Mouse (Mus musculus): ENCODE measurements around the gene Fam24a. TPM values are rescaled to one million over a fixed set of nuclear protein-coding genes. Genes with fewer than 3 reads are reported as not detected.

Gene Fam24a
- polyA plus RNA-seq, 1 experiment from 2014 or later, result not detected

DNA sequence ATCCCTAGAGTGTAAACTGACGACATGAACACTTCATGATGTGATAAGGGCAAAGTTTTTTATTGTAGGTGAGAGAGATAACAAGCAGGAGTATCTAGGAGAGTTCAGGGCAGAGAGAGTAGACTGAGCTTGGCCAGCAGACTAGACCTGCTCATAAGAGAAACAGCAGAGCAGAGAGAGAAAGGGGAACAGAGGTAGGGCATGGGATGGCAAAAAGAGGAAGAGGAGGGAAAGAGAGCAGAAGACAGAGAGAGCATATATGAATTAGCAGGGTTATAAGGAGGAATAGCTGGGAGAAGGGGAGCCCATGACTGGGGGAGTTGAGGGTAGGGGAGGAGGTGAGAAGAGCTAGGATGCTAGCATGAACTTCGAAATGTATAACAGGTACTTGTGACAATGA lies 2.0 kb upstream of the Fam24a start:
- H3K4me2 ChIP-seq (ENCODE audit: low read depth, low read length), result no peak overlapping the region
- no peaks in the 10 kb centered on the region for H3K4me1 ChIP-seq (ENCODE audit: control insufficient read depth, insufficient read depth, low read length)
- H3K27ac ChIP-seq (ENCODE audit: low read length), result no peak overlapping the region
- H3K9ac ChIP-seq (ENCODE audit: low read length), result no peak overlapping the region
- no peaks in the 10 kb centered on the region for H3K27me3 ChIP-seq (ENCODE audit: control insufficient read depth, insufficient read depth, low read length)
- no peaks in the 10 kb centered on the region for H3K36me3 ChIP-seq (ENCODE audit: control insufficient read depth, insufficient read depth, low read length)
- no peak for ATAC-seq (ENCODE audit: insufficient read depth, low FRiP score)
- H3K9me3 ChIP-seq (replicated peaks; ENCODE audit: control insufficient read depth, low read length), result no peaks in the 10 kb centered on the region
- WGBS, result 60% methylated on average over 2 of the region's 2 CpGs
- H3K4me3 ChIP-seq (replicated peaks; ENCODE audit: low read length), result no peak overlapping the region

DNA sequence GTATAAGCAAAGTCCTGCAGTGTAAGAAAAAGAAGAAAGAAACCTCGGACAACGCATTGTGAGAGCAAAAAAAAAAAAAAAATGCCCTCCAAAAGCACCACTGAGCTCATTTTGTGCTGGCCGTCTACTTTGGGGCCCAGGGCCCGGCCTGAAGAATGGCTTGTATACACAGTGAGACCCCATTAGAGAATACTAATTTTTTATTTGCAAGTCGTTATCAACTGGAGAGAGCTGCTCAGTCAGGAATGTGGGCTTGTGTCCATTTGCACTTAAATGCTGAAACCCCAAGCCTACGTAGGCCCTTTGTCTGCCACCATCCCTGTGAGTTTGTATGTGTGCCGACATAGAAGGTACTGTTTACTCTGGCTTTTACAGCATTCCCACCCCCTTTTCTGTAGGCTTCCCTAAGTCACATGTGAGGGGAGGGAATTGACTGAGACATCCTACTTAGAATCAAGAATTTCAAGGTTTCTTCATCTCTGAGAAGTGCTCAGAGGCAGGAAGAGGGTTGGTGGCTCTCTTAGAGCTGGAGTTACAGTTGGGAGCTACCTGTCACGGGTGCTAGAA lies 3.9 kb downstream of the Fam24a start:
- Histone ChIP-seq H3K9me3 (replicated peaks; ENCODE audit: control insufficient read depth, low read length) (no peaks in the 10 kb centered on the region), H3K9ac (ENCODE audit: low read length) (no peak overlapping the region), H3K27ac (ENCODE audit: low read length) (peak overlapping the region; percentile 15; the same call in 1 of the 2 replicates), H3K36me3 (ENCODE audit: control insufficient read depth, insufficient read depth, low read length) (no peaks in the 10 kb centered on the region), H3K4me3 (replicated peaks; ENCODE audit: low read length) (no peak overlapping the region), H3K4me2 (ENCODE audit: low read depth, low read length) (no peak overlapping the region), H3K27me3 (ENCODE audit: control insufficient read depth, insufficient read depth, low read length) (no peaks in the 10 kb centered on the region), H3K4me1 (ENCODE audit: control insufficient read depth, insufficient read depth, low read length) (peaks cover 2% of the 10 kb centered on the region; the same call in 1 of the 2 replicates)
- no peak; the same call in 1 of the 2 replicates for ATAC-seq (ENCODE audit: insufficient read depth, low FRiP score)
- WGBS, result 35% methylated on average over 8 of the region's 8 CpGs

DNA sequence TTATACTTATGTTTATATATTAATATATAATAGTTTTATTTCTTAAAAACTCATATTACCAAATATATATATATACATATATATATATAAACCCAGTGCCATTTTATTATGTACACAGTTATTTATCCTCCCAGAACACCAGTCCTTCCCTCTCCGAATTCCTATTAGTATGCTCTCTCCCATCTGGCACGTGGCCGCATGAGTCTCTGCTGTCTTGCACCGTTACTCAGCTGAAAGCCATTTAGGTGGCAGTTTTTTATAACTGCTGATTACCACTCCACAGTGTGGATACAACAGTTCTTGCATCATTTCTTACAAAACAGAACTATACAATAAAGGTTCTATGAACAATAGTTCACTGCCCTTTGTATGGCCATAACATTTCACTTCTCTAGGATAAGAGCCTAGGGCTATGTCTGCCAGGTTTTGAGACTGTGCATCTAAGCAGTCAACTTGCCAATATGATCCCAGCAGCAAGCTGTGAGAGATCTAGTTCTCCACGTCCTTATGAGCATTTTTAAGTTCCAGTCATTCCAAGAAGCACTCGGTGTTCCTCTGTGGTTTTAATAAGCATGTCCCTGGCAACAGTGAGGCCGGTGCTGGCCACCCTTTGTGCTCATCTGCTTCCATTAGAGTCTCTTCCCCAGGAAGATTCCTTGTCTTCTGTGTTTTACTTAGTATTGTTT lies 12.3 kb downstream of the Fam24a start:
- Histone ChIP-seq H3K9ac (ENCODE audit: low read length) (no peak overlapping the region), H3K36me3 (ENCODE audit: control insufficient read depth, insufficient read depth, low read length) (peaks cover 18% of the 10 kb centered on the region), H3K4me1 (ENCODE audit: control insufficient read depth, insufficient read depth, low read length) (no peaks in the 10 kb centered on the region), H3K9me3 (replicated peaks; ENCODE audit: control insufficient read depth, low read length) (no peaks in the 10 kb centered on the region), H3K4me3 (replicated peaks; ENCODE audit: low read length) (no peak overlapping the region), H3K27me3 (ENCODE audit: control insufficient read depth, insufficient read depth, low read length) (no peaks in the 10 kb centered on the region), H3K4me2 (ENCODE audit: low read depth, low read length) (no peak overlapping the region), H3K27ac (ENCODE audit: low read length) (no peak overlapping the region)
- WGBS, result 80% methylated on average over 7 of the region's 7 CpGs
- no peak for ATAC-seq (ENCODE audit: insufficient read depth, low FRiP score)

DNA sequence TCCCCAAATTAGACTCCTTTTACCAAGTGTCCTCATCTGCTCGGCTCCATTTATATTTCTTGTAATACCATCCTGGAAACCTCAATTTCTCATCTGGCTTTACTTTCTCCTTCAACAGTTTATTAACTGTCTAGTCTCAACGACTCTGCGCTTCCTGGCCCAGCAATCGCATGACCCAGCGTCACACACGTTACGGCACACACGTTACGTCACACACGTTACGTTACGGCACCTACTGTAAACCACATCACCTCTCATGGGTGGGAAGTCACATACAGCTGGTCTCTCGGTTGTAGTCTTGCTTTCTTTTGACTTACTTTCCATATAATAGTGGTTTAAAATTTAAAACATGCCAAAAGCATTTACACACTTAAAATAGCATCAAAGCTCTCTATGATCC lies 22.4 kb downstream of the Fam24a start:
- 95% methylated on average over 13 of the region's 13 CpGs for WGBS
- no peak for ATAC-seq (ENCODE audit: insufficient read depth, low FRiP score)
- no peak overlapping the region for H3K27ac ChIP-seq (ENCODE audit: low read length)
- no peak overlapping the region for H3K4me3 ChIP-seq (replicated peaks; ENCODE audit: low read length)
- H3K9ac ChIP-seq (ENCODE audit: low read length), result no peak overlapping the region
- no peaks in the 10 kb centered on the region for H3K27me3 ChIP-seq (ENCODE audit: control insufficient read depth, insufficient read depth, low read length)
- no peaks in the 10 kb centered on the region for H3K9me3 ChIP-seq (replicated peaks; ENCODE audit: control insufficient read depth, low read length)
- H3K4me2 ChIP-seq (ENCODE audit: low read depth, low read length), result no peak overlapping the region
- peaks cover under 1% of the 10 kb centered on the region; the same call in 1 of the 2 replicates for H3K4me1 ChIP-seq (ENCODE audit: control insufficient read depth, insufficient read depth, low read length)
- peaks cover 20% of the 10 kb centered on the region; the same call in 1 of the 2 replicates for H3K36me3 ChIP-seq (ENCODE audit: control insufficient read depth, insufficient read depth, low read length)

DNA sequence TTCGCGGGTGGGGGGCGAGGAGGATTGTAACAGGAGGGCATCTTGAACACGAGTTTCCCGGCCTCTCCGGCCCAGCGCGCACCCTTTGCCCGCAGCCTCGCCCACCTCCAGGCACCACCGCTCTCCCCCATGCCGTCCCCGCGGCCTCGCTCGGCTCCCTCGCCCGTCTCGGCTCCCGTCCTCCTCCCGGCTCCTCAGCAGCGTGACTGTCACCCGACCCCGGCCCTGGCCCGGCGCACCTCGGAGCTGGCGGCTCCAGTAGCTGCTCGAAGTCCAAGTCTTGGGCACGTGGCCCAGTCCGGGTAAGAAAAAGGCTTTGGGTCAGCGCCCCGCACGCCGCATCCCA lies 28.6 kb downstream of the Fam24a start:
- Histone ChIP-seq H3K4me3 (replicated peaks; ENCODE audit: low read length) (peak overlapping the region; percentile 88), H3K9ac (ENCODE audit: low read length) (peak overlapping the region; percentile 90), H3K27ac (ENCODE audit: low read length) (peak overlapping the region; percentile 98), H3K9me3 (replicated peaks; ENCODE audit: control insufficient read depth, low read length) (no peaks in the 10 kb centered on the region), H3K36me3 (ENCODE audit: control insufficient read depth, insufficient read depth, low read length) (peaks cover 8% of the 10 kb centered on the region; the same call in 1 of the 2 replicates), H3K4me2 (ENCODE audit: low read depth, low read length) (peak overlapping the region; percentile 96), H3K4me1 (ENCODE audit: control insufficient read depth, insufficient read depth, low read length) (peaks cover 12% of the 10 kb centered on the region), H3K27me3 (ENCODE audit: control insufficient read depth, insufficient read depth, low read length) (no peaks in the 10 kb centered on the region)
- ATAC-seq (ENCODE audit: insufficient read depth, low FRiP score), result peak; percentile 65
- under 1% methylated on average over 34 of the region's 35 CpGs for WGBS

DNA sequence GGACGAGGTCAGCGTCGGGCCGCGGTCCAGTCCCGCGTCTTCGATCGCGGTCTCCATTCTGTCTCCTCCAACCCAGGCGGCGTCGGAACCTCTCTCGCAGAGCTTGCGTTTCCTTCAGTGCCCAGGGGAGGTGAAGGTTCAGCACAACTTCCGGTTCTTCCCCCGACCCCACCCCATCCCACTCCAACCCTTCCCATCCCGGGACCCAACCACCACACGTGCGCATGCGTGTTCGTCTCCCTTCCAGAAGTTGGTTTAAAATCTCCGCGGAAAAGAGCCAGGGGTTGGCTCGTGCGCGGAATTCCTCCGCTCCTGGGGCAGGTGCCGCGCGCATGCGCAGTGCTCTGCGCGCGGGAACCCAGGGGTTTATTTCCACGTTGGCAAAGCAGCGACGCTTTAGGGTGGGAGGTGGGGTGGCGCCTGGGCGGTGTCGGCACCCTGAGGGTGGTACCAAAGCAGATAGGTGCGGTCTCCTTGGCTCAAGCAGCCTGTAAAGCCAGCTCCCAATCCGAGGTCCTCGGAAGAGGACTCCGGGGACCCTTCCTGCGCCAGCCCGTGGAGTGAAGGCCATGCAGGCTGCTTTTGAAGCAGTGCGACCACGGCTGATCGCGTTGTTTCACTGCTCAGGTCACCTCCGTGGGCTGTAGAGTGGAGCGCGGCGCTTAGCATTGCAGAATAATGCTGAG lies 29.1 kb downstream of the Fam24a start, which contains the start of gene 2310057M21Rik:
TSS of gene 2310057M21Rik (minus strand) at position 145 of the 686 bp plus-strand sequence.
- H3K27me3 ChIP-seq (ENCODE audit: control insufficient read depth, insufficient read depth, low read length), result no peaks in the 10 kb centered on the region
- no peaks in the 10 kb centered on the region for H3K9me3 ChIP-seq (replicated peaks; ENCODE audit: control insufficient read depth, low read length)
- ATAC-seq (ENCODE audit: insufficient read depth, low FRiP score), result peak; percentile 98
- peaks cover 12% of the 10 kb centered on the region for H3K4me1 ChIP-seq (ENCODE audit: control insufficient read depth, insufficient read depth, low read length)
- peak within 1 kb of the TSS; percentile 98 for H3K27ac ChIP-seq (ENCODE audit: low read length)
- peak within 1 kb of the TSS; percentile 88 for H3K4me3 ChIP-seq (replicated peaks; ENCODE audit: low read length)
- H3K4me2 ChIP-seq (ENCODE audit: low read depth, low read length), result peak within 1 kb of the TSS; percentile 96
- peak within 1 kb of the TSS; percentile 90 for H3K9ac ChIP-seq (ENCODE audit: low read length)
- under 1% methylated on average over 55 of the region's 55 CpGs for WGBS
- peaks cover 5% of the 10 kb centered on the region; the same call in 1 of the 2 replicates for H3K36me3 ChIP-seq (ENCODE audit: control insufficient read depth, insufficient read depth, low read length)

DNA sequence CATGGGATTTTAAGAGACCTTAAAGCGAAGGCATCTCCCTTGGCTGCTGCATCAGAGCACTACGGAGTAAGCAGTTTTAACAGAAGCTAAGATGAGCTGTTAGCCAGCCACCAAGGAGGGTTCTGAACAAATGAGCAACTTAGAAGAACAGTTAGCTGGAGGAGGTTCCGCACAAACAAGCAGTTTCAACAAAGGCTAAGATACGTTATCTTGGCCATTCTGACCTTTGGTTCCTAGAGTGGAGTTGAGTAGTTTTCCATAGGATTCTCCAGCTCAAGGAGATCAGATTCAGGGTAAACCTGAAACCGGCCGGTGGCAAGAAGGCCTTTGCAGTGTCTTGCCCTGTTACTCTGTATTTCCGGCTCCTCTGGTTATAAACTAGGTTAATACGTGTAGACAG lies 30.5 kb downstream of the Fam24a start:
- Histone ChIP-seq H3K4me2 (ENCODE audit: low read depth, low read length) (no peak overlapping the region), H3K27ac (ENCODE audit: low read length) (no peak overlapping the region), H3K9me3 (replicated peaks; ENCODE audit: control insufficient read depth, low read length) (no peaks in the 10 kb centered on the region), H3K9ac (ENCODE audit: low read length) (no peak overlapping the region), H3K4me1 (ENCODE audit: control insufficient read depth, insufficient read depth, low read length) (peaks cover 12% of the 10 kb centered on the region), H3K4me3 (replicated peaks; ENCODE audit: low read length) (no peak overlapping the region), H3K36me3 (ENCODE audit: control insufficient read depth, insufficient read depth, low read length) (0 out of 2 replicates have a peak, but pooled peaks cover 3% of the 10 kb centered on the region), H3K27me3 (ENCODE audit: control insufficient read depth, insufficient read depth, low read length) (no peaks in the 10 kb centered on the region)
- ATAC-seq (ENCODE audit: insufficient read depth, low FRiP score), result no peak
- WGBS, result 76% methylated on average over 8 of the region's 8 CpGs

DNA sequence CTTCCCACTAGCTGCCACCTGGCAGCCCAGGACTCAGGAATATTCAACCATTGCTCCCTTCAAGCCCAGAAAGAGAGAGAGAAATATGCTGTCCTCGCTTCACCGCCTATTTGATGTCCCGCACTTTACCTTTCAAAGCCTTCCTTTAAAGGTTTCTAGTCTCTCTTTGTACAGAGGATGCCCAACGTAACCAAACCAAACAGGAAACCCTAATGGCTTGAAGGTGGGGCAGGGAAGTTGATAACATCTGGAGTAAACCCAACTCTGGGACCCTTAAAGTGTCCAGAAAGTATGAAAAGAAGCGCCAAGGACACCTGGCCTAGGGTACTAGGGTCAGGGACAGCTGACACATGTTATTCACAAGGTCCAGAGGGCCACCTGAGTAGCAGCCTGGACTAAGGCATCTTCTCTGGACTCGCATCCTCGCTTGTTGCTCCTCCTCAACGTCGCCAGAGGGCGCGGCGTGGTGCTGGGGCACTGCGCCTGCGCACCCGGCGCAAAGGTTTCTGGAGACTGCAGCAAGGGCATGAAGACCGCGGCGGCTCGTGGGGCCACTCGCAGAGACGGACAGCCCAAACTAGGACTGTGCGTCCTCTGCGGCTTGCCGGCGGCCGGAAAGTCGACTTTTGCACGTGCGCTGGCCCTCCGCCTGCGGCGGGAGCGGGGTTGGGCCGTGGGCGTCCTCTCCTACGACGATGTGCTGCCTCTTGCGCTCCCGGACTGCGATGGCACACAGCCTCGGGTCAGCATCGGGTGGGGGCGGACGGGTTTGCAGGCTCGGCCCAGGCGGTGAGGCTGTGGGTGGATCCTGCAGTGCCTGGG lies 37.2 kb downstream of the Fam24a start, which contains the start of gene Pstk:
TSS of gene Pstk (plus strand) at position 494 of the 822 bp plus-strand sequence.
- H3K36me3 ChIP-seq (ENCODE audit: control insufficient read depth, insufficient read depth, low read length), result 0 out of 2 replicates have a peak, but pooled peaks cover 7% of the 10 kb centered on the region
- H3K9ac ChIP-seq (ENCODE audit: low read length), result peak within 1 kb of the TSS; percentile 87
- 5% methylated on average over 47 of the region's 47 CpGs for WGBS
- H3K27ac ChIP-seq (ENCODE audit: low read length), result peak within 1 kb of the TSS; percentile 98
- H3K27me3 ChIP-seq (ENCODE audit: control insufficient read depth, insufficient read depth, low read length), result no peaks in the 10 kb centered on the region
- peak within 1 kb of the TSS; percentile 70 for H3K4me2 ChIP-seq (ENCODE audit: low read depth, low read length)
- peaks cover 10% of the 10 kb centered on the region; the same call in 1 of the 2 replicates for H3K4me1 ChIP-seq (ENCODE audit: control insufficient read depth, insufficient read depth, low read length)
- peak; percentile 95 for ATAC-seq (ENCODE audit: insufficient read depth, low FRiP score)
- peak within 1 kb of the TSS; percentile 74 for H3K4me3 ChIP-seq (replicated peaks; ENCODE audit: low read length)
- H3K9me3 ChIP-seq (replicated peaks; ENCODE audit: control insufficient read depth, low read length), result no peaks in the 10 kb centered on the region
